Mouse (Mus musculus): ENCODE results near the gene Timp2.

DNA sequence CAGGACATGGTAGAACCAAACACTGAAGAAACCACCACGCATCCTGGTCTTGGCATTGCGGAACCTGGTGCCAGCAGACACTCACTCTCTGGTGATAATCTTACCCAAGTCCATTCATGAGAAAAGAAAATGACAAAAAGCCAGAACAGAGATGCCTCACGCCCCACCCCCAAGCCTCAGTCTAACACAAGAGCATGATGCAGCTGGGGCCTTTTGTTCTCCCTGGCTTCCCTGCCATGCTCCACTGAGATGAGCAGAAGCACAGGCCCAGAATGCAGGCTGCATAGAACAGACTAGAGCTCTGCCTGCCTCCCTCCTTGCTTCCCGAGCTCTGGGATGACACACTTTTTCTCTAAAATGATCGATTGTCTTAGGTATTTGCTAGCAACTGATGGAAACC, 92.4 kb downstream of the Timp2 start:
- no peak for TF ChIP-seq CTCF (IDR thresholded peaks at IDR 0.05; ENCODE audit: control insufficient read depth, insufficient read depth, low read length)
- TF ChIP-seq POLR2A (IDR thresholded peaks at IDR 0.05; ENCODE audit: borderline replicate concordance, control insufficient read depth, low read depth, low read length), result no peak
